Mouse (Mus musculus) midbrain, embryonic 13.5 days (tissue): ENCODE measurements around the gene Rab6b. TPM values are rescaled to one million over a fixed set of nuclear protein-coding genes. Genes with fewer than 3 reads are reported as not detected.

Experiments used
- ATAC-seq: fragments of 200-750 bp; cut with Nextera tagmentation; 2 replicates; pipeline ENCODE4 v1.8.0; 2017; ENCODE audit warnings: mild to moderate bottlenecking, moderate TSS enrichment, moderate library complexity
- H3K27ac ChIP-seq: fragments of 300-500 bp; sonication (generic); 2 replicates; pipeline ENCODE4 v1.5.1; 2015; ENCODE audit warnings: inconsistent platforms, mild to moderate bottlenecking, moderate library complexity
- H3K27me3 ChIP-seq: fragments of 300-500 bp; sonication (generic); 2 replicates; pipeline ENCODE4 v1.6.1; 2015; ENCODE audit warnings: mild to moderate bottlenecking, inconsistent platforms
- H3K36me3 ChIP-seq: fragments of 300-500 bp; sonication (generic); 2 replicates; pipeline ENCODE4 v1.6.1; 2015; ENCODE audit warnings: mild to moderate bottlenecking, inconsistent platforms
- H3K4me1 ChIP-seq: fragments of 300-500 bp; sonication (generic); replicated peaks from 2 replicates; pipeline ENCODE4 v1.6.1; 2015; ENCODE audit warnings: inconsistent platforms
- H3K4me2 ChIP-seq: fragments of 300-500 bp; sonication (generic); replicated peaks from 2 replicates; pipeline ENCODE4 v1.6.1; 2015; ENCODE audit warnings: moderate library complexity, mild to moderate bottlenecking, inconsistent platforms
- H3K4me3 ChIP-seq: fragments of 300-500 bp; sonication (generic); replicated peaks from 2 replicates; pipeline ENCODE4 v1.5.1; 2015; ENCODE audit warnings: mild to moderate bottlenecking, inconsistent platforms
- H3K9ac ChIP-seq: fragments of 300-500 bp; sonication (generic); replicated peaks from 2 replicates; pipeline ENCODE4 v1.6.1; 2015; ENCODE audit warnings: mild to moderate bottlenecking, inconsistent platforms
- H3K9me3 ChIP-seq: fragments of 300-500 bp; sonication (generic); 2 replicates; pipeline ENCODE4 v1.6.1; 2016; ENCODE audit warnings: mild to moderate bottlenecking, inconsistent platforms
- WGBS: fragments of 180-500 bp; shearing (Covaris S2); methylation state at CpG from one replicate; pipeline ENCODE4 v1.1.7; 2015; 5-methylcytosine and 5-hydroxymethylcytosine counted together
- polyA plus RNA-seq: library from polyadenylated mRNA; unstranded; fragments of >200 nt; fragmentation: Nextera tagmentation; extraction: Ambion mirVana; gene quantifications from 2 replicates; pipeline ENCODE4 v1.2.1, GENCODE M21; 2015

The Rab6b gene
- 58.9 and 64.2 TPM in 2 replicates for polyA plus RNA-seq

DNA sequence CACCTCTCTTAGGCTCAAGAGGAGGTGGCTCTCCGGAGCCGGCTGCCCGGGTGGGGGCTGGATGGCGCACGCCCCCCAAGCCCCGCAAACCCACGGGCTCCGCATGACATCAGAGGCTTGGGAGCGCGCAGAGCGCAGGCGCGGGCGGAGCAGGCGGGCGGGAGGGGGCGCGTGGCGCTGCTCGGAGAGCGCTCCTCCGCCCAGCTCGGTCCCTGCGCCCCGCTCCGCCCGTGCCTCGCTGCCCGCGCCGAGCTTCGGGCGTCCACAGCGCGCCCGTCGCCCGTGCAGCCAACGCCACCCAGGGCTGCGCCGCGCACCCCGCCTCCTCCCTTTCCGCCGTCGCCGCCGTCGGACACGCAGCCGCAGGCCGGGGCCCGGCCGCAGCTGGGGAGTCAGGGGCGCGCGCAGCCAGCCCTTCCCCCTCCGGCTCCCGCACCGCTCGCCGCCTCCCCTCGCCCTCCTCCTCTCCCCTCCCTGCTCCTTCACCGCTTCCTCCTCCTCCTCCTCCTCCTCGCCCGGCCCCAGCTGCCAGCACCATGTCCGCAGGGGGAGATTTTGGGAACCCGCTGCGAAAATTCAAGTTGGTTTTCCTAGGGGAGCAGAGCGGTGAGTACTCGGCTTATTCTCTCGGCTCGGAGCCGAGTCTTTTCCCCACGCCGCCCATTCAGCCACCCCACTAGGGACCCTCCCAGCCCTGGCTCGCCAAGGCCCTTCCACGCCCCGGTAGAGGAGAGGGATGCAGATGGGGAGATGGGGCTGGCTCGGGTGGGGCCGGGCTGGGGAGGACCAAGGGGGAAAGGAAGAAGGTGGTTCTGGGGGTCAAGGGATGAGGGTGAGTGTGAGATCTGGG, at the start of gene Rab6b:
Gene Rab6b (plus strand): TSS at position 167 of the 850 bp plus-strand sequence.
- peaks cover 60% of the 10 kb centered on the region for H3K4me1 ChIP-seq
- under 1% methylated on average over 70 of the region's 81 CpGs for WGBS

GRCm38 (mm10) chr9:103063591-103063990, 48.0 kb upstream of the Rab6b start:
- ATAC-seq: no peak
- no peak overlapping the region for H3K27ac ChIP-seq
- H3K27me3 ChIP-seq: no peaks in the 10 kb centered on the region
- H3K4me2 ChIP-seq: no peak overlapping the region
- H3K36me3 ChIP-seq: no peaks in the 10 kb centered on the region
- WGBS: 93% methylated on average over 6 of the region's 6 CpGs
- H3K4me1 ChIP-seq: no peaks in the 10 kb centered on the region
- no peaks in the 10 kb centered on the region for H3K9me3 ChIP-seq
- H3K9ac ChIP-seq: no peak overlapping the region
- H3K4me3 ChIP-seq: no peak overlapping the region

More for the DNA sequence above, at the start of gene Rab6b:
- H3K36me3 ChIP-seq: 0 out of 2 replicates have a peak, but pooled peaks cover 10% of the 10 kb centered on the region
- H3K27me3 ChIP-seq: 0 out of 2 replicates have a peak, but pooled peaks cover 3% of the 10 kb centered on the region
- no peaks in the 10 kb centered on the region for H3K9me3 ChIP-seq
- H3K27ac ChIP-seq: peak within 1 kb of the TSS; percentile 97
- peak; percentile 77 for ATAC-seq
- H3K4me2 ChIP-seq: peak within 1 kb of the TSS; percentile 92
- peak within 1 kb of the TSS; percentile 92 for H3K4me3 ChIP-seq
- peak within 1 kb of the TSS; percentile 96 for H3K9ac ChIP-seq

GRCm38 (mm10) chr9:103066845-103067244, 44.7 kb upstream of the Rab6b start:
- Histone ChIP-seq H3K4me2 (no peak overlapping the region), H3K4me1 (no peaks in the 10 kb centered on the region), H3K9ac (no peak overlapping the region), H3K4me3 (no peak overlapping the region), H3K27ac (no peak overlapping the region), H3K27me3 (no peaks in the 10 kb centered on the region), H3K9me3 (no peaks in the 10 kb centered on the region), H3K36me3 (no peaks in the 10 kb centered on the region)
- WGBS: 80% methylated on average over 8 of the region's 8 CpGs
- no peak for ATAC-seq

- no peaks in the 10 kb centered on the region for H3K4me1 ChIP-seq
- H3K36me3 ChIP-seq: no peaks in the 10 kb centered on the region
- no peak overlapping the region for H3K4me3 ChIP-seq
- WGBS: 89% methylated on average over 11 of the region's 11 CpGs
- no peak overlapping the region for H3K4me2 ChIP-seq
- H3K9me3 ChIP-seq: no peaks in the 10 kb centered on the region
- no peaks in the 10 kb centered on the region for H3K27me3 ChIP-seq
- no peak overlapping the region for H3K9ac ChIP-seq
- no peak overlapping the region for H3K27ac ChIP-seq
- ATAC-seq: no peak
Observed at GRCm38 (mm10) chr9:103067651-103068050, 43.9 kb upstream of the Rab6b start.

DNA sequence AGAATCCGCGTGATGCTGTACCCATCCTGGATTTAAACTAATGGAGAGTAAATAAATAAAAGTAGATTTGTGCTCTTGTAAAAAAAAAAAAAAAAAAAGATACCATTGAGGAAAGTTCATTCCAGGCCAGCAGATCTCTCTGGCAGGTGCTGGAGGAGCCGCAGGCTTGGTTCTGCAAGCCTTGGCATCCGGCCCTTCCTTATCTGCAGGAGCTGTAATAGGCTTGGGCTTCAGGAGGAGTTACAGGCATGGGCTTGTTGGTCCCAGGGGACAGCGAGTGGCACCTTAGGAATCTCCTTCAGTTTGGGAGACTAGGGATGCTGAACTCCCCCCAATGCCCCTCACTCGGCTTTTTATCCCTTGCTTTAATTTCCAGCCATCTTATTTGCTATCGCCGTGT, 42.8 kb upstream of the Rab6b start:
- Histone ChIP-seq H3K4me1 (no peaks in the 10 kb centered on the region), H3K4me2 (no peak overlapping the region), H3K27me3 (no peaks in the 10 kb centered on the region), H3K4me3 (no peak overlapping the region), H3K36me3 (no peaks in the 10 kb centered on the region), H3K27ac (no peak overlapping the region), H3K9me3 (no peaks in the 10 kb centered on the region), H3K9ac (no peak overlapping the region)
- 95% methylated on average over 8 of the region's 8 CpGs for WGBS
- ATAC-seq: no peak

DNA sequence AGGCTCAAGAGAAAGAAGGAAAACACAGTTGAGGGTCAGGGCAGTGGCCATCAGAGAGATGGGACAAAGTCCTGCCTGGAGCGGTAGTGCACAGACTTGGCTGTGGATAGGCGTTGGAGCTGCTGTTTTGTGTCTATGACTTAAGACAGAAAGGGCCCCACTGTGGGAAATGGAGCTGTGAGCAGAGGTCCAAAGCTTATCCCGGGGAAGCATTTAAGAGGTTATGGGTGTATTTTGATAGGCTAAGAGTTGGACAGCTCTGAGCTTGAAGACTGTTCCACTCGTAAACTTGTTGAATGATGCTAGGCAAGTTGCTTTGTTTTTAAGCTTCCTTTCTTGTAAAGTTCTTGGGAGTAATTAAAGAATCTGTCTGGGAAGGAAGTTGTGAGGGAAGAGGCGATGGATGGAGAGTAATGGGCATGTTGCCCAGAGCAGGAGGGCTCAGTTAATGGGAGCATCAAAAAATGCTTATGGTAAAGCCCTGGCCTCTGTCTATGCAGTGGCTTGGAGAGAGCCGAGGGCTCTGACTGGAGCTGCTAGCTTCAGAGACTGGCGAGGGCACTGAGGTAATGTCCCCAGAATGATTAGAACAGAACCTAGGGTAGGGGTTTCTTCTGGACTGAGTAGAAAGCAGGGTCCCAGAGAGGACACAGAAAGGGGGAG, 39.9 kb upstream of the Rab6b start:
- Histone ChIP-seq H3K4me3 (no peak overlapping the region), H3K27ac (no peak overlapping the region), H3K4me2 (no peak overlapping the region), H3K9ac (no peak overlapping the region), H3K4me1 (no peaks in the 10 kb centered on the region), H3K36me3 (no peaks in the 10 kb centered on the region), H3K27me3 (no peaks in the 10 kb centered on the region), H3K9me3 (no peaks in the 10 kb centered on the region)
- no peak for ATAC-seq
- WGBS: 86% methylated on average over 7 of the region's 7 CpGs

GRCm38 (mm10) chr9:103072204-103072599, 39.4 kb upstream of the Rab6b start:
- H3K9me3 ChIP-seq: no peaks in the 10 kb centered on the region
- no peak for ATAC-seq
- H3K9ac ChIP-seq: no peak overlapping the region
- 96% methylated on average over 6 of the region's 6 CpGs for WGBS
- no peak overlapping the region for H3K4me2 ChIP-seq
- H3K27me3 ChIP-seq: no peaks in the 10 kb centered on the region
- H3K4me3 ChIP-seq: no peak overlapping the region
- no peaks in the 10 kb centered on the region for H3K36me3 ChIP-seq
- H3K4me1 ChIP-seq: no peaks in the 10 kb centered on the region
- no peak overlapping the region for H3K27ac ChIP-seq

DNA sequence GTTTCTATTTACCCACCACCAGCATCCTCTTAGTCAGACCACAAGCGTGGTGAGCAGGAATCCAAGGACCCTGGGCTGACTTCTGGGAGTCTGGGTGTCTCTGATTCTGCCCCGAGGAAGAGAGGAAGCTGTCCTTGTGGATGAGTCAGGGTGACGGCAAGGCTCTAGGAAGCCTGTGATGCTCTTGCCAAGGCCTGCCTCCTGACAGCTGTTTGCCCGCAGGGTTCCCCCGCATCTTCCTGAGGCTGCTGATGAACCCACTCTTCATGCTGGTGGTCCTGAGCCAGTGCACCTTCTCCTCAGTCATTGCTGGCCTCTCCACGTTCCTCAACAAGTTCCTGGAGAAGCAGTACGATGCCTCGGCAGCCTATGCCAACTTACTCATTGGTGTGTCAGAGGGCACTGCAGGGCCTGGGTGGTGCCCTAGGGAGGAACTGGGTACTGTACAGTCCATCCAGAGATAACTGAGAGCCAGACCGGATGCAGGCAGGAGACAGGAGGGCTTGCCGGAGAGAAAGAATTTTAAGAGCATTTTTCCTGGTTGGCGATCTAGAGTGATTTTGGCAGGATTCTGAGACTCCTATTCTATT, 38.6 kb upstream of the Rab6b start:
- Histone ChIP-seq H3K36me3 (no peaks in the 10 kb centered on the region), H3K9me3 (no peaks in the 10 kb centered on the region), H3K27ac (no peak overlapping the region), H3K27me3 (no peaks in the 10 kb centered on the region), H3K4me3 (no peak overlapping the region), H3K4me1 (no peaks in the 10 kb centered on the region), H3K4me2 (no peak overlapping the region), H3K9ac (no peak overlapping the region)
- no peak for ATAC-seq
- WGBS: 91% methylated on average over 11 of the region's 11 CpGs

GRCm38 (mm10) chr9:103076836-103077531, 34.6 kb upstream of the Rab6b start:
- Histone ChIP-seq H3K4me3 (no peak overlapping the region), H3K4me2 (no peak overlapping the region), H3K27me3 (no peaks in the 10 kb centered on the region), H3K27ac (no peak overlapping the region), H3K9ac (no peak overlapping the region), H3K36me3 (no peaks in the 10 kb centered on the region), H3K4me1 (no peaks in the 10 kb centered on the region), H3K9me3 (no peaks in the 10 kb centered on the region)
- no peak for ATAC-seq
- 79% methylated on average over 21 of the region's 21 CpGs for WGBS

DNA sequence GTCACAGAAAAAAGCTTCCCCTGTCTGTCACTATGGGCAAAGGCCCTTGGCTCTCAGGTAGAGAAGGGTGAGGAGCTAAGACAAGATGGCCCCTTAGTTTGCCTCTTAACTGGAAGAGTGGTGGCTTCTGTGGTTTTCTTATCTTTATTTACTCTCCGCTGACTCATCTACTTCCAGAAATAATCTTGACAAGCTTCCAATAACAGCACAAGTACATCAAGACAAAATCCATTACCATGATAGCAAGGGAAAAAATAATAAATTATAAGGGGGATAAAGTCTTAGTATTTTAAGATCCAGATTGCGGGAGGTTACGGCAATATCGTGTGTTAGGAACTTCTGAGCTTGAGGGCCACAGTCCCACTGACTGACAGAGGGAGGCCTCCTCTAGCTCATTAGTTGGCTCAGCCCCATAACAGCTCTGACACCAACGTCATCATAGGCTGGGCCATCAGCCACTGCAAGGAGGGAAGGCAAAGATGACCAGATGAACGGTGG, 33.3 kb upstream of the Rab6b start:
- Histone ChIP-seq H3K36me3 (no peaks in the 10 kb centered on the region), H3K9me3 (no peaks in the 10 kb centered on the region), H3K4me1 (no peaks in the 10 kb centered on the region), H3K4me2 (no peak overlapping the region), H3K27me3 (no peaks in the 10 kb centered on the region), H3K4me3 (no peak overlapping the region), H3K27ac (no peak overlapping the region), H3K9ac (no peak overlapping the region)
- 93% methylated on average over 6 of the region's 6 CpGs for WGBS
- ATAC-seq: no peak

GRCm38 (mm10) chr9:103080211-103080610, 31.4 kb upstream of the Rab6b start:
- no peak overlapping the region for H3K4me2 ChIP-seq
- no peaks in the 10 kb centered on the region for H3K9me3 ChIP-seq
- no peaks in the 10 kb centered on the region for H3K4me1 ChIP-seq
- 96% methylated on average over 3 of the region's 3 CpGs for WGBS
- H3K9ac ChIP-seq: no peak overlapping the region
- H3K27me3 ChIP-seq: no peaks in the 10 kb centered on the region
- no peak overlapping the region for H3K4me3 ChIP-seq
- no peaks in the 10 kb centered on the region for H3K36me3 ChIP-seq
- no peak for ATAC-seq
- no peak overlapping the region for H3K27ac ChIP-seq
